In the genomic region with DNA sequence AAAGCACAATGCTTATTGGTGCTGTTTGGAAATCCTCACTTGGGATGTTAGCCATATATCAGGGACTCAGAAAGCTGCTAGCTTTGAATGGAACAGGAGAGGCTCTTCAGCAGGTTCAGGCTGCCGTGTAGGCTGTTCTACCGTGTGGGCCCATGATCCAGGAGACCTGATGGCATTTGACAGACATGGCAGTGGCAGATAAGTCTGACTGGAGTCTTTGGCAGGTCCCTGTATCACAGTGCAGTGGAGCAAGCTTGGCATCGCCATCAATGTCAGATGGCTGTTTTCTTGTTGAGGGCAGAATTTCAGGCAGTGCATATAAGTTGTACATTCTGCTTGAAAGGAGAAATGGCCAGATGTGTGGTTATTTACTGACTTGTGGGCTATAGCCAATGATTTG, we compare ENCODE assay signal across 30 mouse cellular contexts.
"Had no signal": no experiment of that assay in that cellular context is flagged by ENCODE, and none has a peak within 500 bp of the region (broad histone marks: within the 10 kb centered on the region; RNA-seq: fewer than 3 reads in every experiment).

No protein-coding gene starts in this region.

- H3K36me3 ChIP-seq: liver, embryonic 15.5 days had no signal

- DNase-seq: left cerebral cortex, postnatal 4 days; liver; liver, embryonic 13.5 days; liver, postnatal 0 days; lung, adult 18-20 months; lung, adult 2 months; lung, embryonic 14.5 days; lung, postnatal 10 days; lung, postnatal 14 days; lung, postnatal 36 days; lung, postnatal 4 days; midbrain, embryonic 14.5 days had no signal

- H3K9me3 ChIP-seq: limb, embryonic 10.5 days; limb, embryonic 12.5 days; limb, embryonic 13.5 days; limb, embryonic 15.5 days; liver, embryonic 12.5 days; liver, embryonic 13.5 days; liver, embryonic 15.5 days; lung, embryonic 15.5 days; megakaryocyte, embryonic 14.5 days; midbrain, embryonic 10.5 days; midbrain, embryonic 12.5 days; midbrain, embryonic 13.5 days; midbrain, embryonic 15.5 days had no signal

- H3K4me1 ChIP-seq: limb, embryonic 10.5 days; limb, embryonic 12.5 days; limb, embryonic 13.5 days; limb, embryonic 15.5 days; liver, embryonic 12.5 days; liver, embryonic 13.5 days; liver, embryonic 15.5 days; lung, embryonic 15.5 days; megakaryocyte, embryonic 14.5 days; midbrain, embryonic 10.5 days; midbrain, embryonic 12.5 days; midbrain, embryonic 15.5 days had no signal

- H3K9ac ChIP-seq: limb, embryonic 12.5 days; limb, embryonic 13.5 days; limb, embryonic 15.5 days; liver, embryonic 12.5 days; liver, embryonic 13.5 days; liver, embryonic 14.5 days; liver, embryonic 15.5 days; liver, postnatal 0 days; lung, embryonic 14.5 days; lung, embryonic 15.5 days; midbrain, embryonic 12.5 days; midbrain, embryonic 13.5 days; midbrain, embryonic 15.5 days had no signal

- H3K27me3 ChIP-seq: limb, embryonic 12.5 days; limb, embryonic 13.5 days; limb, embryonic 15.5 days; liver, embryonic 12.5 days; liver, embryonic 13.5 days; liver, embryonic 15.5 days; lung, embryonic 15.5 days; midbrain, embryonic 12.5 days; midbrain, embryonic 13.5 days; midbrain, embryonic 15.5 days had no signal

- ATAC-seq: liver, embryonic 12.5 days; liver, postnatal 0 days; lung, postnatal 0 days; midbrain, embryonic 13.5 days; midbrain, embryonic 15.5 days had no signal

- H3K4me2 ChIP-seq: limb, embryonic 12.5 days; limb, embryonic 13.5 days; limb, embryonic 15.5 days; liver, embryonic 11.5 days; liver, embryonic 12.5 days; liver, embryonic 13.5 days; liver, embryonic 15.5 days; lung, embryonic 14.5 days; lung, embryonic 15.5 days; midbrain, embryonic 12.5 days; midbrain, embryonic 13.5 days; midbrain, embryonic 15.5 days had no signal

- H3K27ac ChIP-seq: left cerebral cortex, adult 2 months; limb, embryonic 10.5 days; limb, embryonic 12.5 days; limb, embryonic 13.5 days; limb, embryonic 15.5 days; liver, embryonic 12.5 days; liver, embryonic 13.5 days; liver, embryonic 14.5 days; liver, embryonic 15.5 days; lung, embryonic 15.5 days; macrophage; midbrain, embryonic 10.5 days; midbrain, embryonic 12.5 days; midbrain, embryonic 13.5 days; midbrain, embryonic 15.5 days had no signal

- H3K4me3 ChIP-seq: left cerebral cortex, adult 2 months; limb, embryonic 10.5 days; limb, embryonic 12.5 days; limb, embryonic 13.5 days; limb, embryonic 15.5 days; liver, embryonic 12.5 days; liver, embryonic 13.5 days; liver, embryonic 15.5 days; lung, embryonic 15.5 days; megakaryocyte, embryonic 14.5 days; midbrain, embryonic 10.5 days; midbrain, embryonic 12.5 days; midbrain, embryonic 13.5 days; midbrain, embryonic 15.5 days; myocyte had no signal
